Mouse (Mus musculus): ENCODE measurements around the gene Ackr3.

Gene Ackr3

DNA sequence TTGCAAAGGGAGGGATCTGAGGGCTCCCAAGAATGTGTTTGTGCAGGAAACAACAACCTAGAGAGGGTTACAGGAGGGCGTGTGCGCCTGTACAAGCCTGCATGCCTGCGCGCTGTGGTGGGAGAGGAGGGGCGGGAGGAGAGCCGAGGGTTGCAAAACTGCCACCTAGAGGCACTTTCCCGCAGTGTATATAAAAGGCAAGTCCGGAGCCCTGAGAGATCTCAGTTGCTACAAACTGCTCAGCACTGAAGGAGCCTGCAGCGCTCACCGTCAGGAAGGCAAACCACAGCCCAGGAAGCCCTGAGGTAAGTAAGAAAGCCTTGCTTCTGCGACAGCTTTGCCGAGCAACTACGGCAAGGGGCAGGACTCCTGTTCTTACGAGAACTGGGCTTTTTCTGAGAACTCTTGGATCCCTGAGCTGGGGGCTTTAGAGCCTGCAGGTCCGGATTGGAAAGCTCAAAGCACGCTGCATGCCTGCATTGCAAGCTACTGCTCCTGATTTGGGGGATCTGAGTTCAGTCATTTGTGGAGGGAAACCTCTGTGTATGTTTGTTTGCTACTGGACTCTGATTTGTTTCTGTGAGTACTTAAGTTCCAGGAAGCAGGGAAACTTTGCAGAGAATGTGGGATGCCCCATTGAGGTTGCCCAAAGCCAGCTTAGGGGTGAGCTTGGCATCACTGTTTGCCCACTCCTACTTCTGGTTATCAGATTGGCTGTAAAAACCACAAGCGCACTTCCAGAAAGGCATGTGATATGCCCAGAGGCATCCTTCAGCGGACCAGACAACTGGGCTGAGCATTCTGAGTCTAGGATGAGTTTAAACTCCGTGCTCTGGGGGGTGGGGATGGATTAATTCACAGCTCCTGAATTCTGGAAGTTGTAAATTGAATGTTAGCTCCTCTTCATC is at the start of gene Ackr3:
TSS of gene Ackr3 (plus strand) at position 198 of the 908 bp plus-strand sequence.
- DNase-seq (ENCODE audit: low read depth) = peak; percentile 57

- no peak for DNase-seq (ENCODE audit: low read depth)
Observed at GRCm38 (mm10) chr1:90156589-90156988, 47.2 kb upstream of the Ackr3 start.

GRCm38 (mm10) chr1:90159927-90160326 is 43.9 kb upstream of the Ackr3 start:
- no peak for DNase-seq (ENCODE audit: low read depth)

DNA sequence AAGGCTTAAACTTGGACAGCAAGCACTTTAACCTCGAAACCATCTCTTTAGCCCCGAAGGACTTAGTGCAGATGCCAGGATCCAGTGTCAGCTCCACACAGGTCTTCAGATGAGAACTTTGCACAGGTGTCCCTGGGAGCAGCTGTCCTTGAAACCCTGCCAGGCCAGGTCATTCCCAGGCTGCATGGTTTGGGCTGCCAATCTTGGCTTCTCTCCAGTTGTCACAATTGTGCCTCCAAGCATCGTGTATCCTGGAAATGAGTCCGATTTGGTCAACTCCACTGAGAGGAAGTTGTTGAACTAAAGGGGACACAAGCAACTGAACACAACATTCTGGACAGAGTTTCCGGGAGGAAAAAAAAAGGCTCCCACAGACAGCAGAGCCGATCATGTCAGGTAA is 42.2 kb upstream of the Ackr3 start:
- no peak for DNase-seq (ENCODE audit: low read depth)

GRCm38 (mm10) chr1:90162379-90162857 is 41.4 kb upstream of the Ackr3 start:
- DNase-seq (ENCODE audit: low read depth) = no peak

DNA sequence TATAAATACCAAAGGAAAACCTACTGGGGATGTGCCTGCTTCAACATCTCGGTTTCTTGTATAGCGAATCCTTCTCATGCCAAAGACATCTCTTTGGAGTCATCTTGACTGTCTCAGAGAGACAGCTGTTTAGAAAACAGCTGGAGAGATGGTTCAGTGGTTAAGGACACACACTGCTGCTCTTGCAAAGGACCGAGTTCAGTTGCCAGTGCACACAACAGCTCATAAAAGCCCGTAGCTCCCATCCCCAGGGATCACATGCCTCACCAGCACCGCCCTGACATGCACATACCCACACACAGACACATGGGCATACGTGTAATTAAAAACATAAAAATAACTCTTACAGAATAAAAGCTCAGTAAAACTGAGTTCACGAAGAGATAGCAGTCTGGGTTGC is 40.6 kb upstream of the Ackr3 start:
- no peak for DNase-seq (ENCODE audit: low read depth)

DNA sequence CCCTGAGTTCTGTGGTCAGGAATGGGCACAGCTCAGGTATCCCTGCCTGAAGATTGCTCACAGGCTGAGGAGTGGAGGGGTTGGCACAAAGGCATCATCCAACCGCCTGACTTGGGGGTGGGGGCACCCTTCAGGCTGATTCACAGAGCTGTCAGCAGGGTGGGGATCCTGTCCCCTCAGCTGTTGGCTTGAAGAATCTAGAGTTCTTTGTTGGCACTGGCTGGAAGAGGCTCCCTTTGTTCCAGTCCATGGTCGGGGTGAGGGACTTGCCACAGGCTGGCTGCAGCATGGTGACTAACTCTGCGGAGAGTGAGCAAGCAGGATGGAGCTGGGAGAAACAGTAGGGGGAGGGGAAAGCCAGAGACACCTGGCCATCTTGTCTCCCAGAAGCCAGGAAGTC is 39.5 kb upstream of the Ackr3 start:
- DNase-seq (ENCODE audit: low read depth) = peak; percentile 38

- no peak for DNase-seq (ENCODE audit: low read depth)
Observed at GRCm38 (mm10) chr1:90174338-90174737, 29.4 kb upstream of the Ackr3 start.

DNA sequence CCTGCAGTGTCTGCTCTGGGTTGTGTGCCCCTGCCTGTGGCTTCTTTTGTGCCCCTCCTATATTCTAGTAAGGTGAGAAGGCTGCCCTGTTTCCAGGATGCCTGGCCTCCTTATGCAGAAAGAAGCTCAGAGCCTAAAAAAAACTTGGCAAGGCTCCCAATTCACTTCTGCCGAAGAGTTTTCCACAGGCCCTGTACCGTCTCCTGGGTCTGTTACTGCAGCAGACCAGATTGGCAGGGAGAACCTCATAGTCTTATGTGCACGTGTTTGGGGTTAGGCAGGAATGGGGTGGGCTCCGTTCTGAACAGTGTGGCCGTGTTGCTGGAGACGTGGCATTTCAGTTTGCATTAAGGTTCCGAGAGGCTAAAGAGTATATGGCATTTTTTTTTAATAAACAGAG is 27.6 kb upstream of the Ackr3 start:
- DNase-seq (ENCODE audit: low read depth) = no peak

DNA sequence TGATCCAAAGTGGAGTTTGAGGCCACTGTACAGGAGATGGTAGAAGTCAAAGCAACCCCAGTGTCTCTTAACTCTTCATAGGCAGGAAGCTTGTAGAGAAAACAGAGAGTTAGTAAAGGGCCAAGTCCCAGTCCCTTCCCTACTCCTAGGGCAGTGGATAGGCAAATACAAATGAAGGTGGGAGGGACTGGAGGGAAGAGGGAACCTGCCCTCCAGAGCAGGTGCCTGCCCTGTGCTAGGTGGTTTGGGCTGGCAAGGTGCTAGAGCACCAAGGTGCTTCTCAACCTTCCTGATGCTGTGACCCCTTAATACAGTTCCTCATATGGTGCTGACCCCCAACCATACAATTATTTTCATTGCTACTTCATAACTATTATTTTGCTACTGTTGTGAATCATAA is 26.2 kb upstream of the Ackr3 start:
- no peak for DNase-seq (ENCODE audit: low read depth)

DNA sequence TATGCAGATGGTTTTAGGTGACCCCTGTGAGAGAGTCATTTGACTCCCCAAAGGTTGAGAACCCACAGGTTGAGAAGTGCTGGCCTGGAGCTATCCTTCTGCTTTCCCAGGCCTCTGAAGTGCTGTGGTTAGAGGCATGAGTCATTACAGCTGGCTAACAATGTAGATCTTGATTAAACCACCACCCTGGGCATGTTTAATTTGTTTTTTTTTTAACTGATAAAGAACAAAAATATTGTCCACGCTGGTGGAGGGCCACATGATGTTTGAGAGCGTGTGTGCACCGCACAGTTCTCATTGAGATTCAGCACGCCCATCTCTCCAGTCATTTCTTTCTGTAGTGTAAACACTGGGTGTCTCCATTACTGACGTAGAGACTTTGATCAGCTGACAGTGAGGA is 25.8 kb upstream of the Ackr3 start:
- peak; percentile 61 for DNase-seq (ENCODE audit: low read depth)

GRCm38 (mm10) chr1:90180479-90180878 is 23.3 kb upstream of the Ackr3 start:
- no peak for DNase-seq (ENCODE audit: low read depth)

- DNase-seq (ENCODE audit: low read depth) = no peak
Observed at GRCm38 (mm10) chr1:90180966-90181699, 22.6 kb upstream of the Ackr3 start.

- DNase-seq (ENCODE audit: low read depth) = no peak
Observed at GRCm38 (mm10) chr1:90182521-90182920, 21.3 kb upstream of the Ackr3 start.

DNA sequence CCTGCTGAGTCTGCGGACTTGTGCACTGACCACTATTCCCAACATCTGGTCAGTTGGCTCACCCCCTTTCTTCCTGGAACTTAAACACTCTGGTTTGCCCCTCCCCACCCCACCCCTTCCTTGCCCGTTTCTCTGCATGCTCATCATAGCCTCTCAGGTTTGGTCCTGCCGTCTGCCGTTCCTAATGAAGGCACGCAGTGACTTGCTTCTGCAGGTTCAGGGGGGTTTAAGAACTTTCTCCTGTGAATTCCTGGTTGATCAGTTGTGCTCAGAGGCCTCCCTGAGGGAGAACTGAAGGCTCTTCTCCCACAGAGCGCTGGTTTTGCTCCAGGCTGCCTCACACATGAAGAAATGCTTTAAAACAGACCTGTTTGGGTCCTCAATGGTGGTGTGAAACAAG is 20.2 kb upstream of the Ackr3 start:
- DNase-seq (ENCODE audit: low read depth) = no peak

- DNase-seq (ENCODE audit: low read depth) = no peak
Observed at GRCm38 (mm10) chr1:90186173-90186572, 17.6 kb upstream of the Ackr3 start.

DNA sequence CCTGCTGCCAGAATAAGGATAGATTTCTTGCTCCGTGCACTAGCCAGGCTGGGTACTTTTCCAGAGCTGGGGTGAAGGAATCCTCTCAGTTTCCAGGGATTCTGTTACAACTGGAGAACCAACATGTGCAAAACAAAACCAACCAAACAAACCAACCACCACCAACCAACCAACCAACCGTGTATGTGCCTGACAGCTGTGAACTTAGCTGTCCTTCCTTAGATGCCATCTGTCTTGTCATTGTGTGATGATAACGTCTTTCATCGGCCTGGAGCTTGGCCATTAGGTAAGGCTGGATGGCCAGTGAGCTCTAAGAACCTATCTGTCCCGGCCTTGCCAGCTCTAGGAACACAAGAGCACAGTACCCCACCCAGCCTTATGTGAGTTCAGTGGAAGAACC is 16.9 kb upstream of the Ackr3 start:
- no peak for DNase-seq (ENCODE audit: low read depth)

DNA sequence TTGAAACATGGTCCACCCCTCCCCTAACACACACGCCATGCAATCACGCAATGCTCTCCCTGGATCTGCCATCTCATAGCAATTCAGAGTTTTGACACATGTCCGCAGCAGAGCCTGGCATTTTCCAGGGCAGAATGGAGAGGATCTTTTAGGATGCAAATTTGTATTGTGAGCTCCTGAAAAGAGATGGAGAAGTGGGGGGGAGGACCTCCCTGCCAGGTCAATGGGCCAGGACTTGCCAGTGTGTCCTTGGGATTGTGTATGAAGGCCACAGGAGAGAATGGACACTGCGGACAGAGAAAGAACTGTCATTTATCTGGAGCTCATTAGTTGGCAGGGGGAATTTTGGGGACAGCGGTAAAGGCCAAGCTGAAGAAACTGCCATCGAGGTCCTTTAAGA is 14.7 kb upstream of the Ackr3 start:
- DNase-seq (ENCODE audit: low read depth) = no peak

DNA sequence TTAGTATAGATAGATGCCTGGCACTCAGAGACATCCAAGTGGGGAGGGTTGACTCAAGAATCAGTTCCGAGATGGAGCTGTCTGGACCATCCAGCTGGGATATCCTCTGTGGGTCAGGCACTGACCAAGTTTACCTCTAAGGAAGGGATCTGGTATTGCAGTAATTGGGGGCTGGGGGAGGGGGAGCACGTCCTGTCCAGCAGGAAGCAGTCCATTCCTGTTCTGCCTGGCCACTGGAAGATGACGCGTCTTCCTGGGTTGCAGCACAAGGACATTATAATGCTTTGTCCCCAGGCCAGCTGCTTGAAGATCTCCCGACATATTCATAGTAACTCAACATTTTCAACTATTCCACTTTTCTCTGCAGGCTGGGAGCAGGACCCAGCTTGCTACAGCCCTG is 2.5 kb upstream of the Ackr3 start:
- no peak for DNase-seq (ENCODE audit: low read depth)

- no peak for DNase-seq (ENCODE audit: low read depth)
Observed at GRCm38 (mm10) chr1:90201655-90202054, 2.1 kb upstream of the Ackr3 start.

GRCm38 (mm10) chr1:90202207-90202978 is 1.4 kb upstream of the Ackr3 start:
- DNase-seq (ENCODE audit: low read depth) = no peak

DNA sequence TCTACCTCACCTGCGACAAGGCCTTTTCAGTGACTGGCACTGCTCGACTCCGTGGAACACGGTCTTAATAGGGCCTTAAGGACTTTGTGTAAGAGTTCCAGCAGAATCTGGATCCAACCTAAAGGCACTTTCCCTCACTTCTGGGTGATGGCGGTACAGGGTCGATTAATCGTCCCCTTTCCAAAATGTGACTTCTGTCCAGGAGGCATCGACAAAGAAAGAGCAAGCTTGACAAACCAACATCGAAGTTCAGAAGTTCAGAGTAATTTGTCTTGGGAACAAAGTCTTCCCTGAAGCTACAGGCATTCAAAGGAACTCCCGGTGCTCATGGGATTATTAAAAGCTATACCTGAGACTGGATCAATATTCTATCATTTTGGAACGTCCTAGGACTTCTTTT is 439 bp upstream of the Ackr3 start:
- no peak for DNase-seq (ENCODE audit: low read depth)
